Mouse (Mus musculus) forebrain, embryonic 12.5 days (tissue): ENCODE measurements at regions not wholly inside any gene's neighbourhood (a gene's known extent, or its start where the extent isn't known, plus 50 kb on each side); places are given as distances from the start of the nearest gene placed in this dataset.

Experiments used
- ATAC-seq: fragments of 200-750 bp; cut with Nextera tagmentation; 2 replicates; pipeline ENCODE4 v1.8.0; 2017; ENCODE audit warnings: moderate TSS enrichment; ENCODE audit not compliant: low FRiP score
- H3K27ac ChIP-seq: fragments of 300-500 bp; sonication (generic); 2 replicates; pipeline ENCODE4 v1.5.1; 2016; ENCODE audit warnings: mild to moderate bottlenecking
- H3K27me3 ChIP-seq: fragments of 300-500 bp; sonication (generic); 2 replicates; pipeline ENCODE4 v1.6.1; 2016; ENCODE audit warnings: mild to moderate bottlenecking
- H3K36me3 ChIP-seq: fragments of 300-500 bp; sonication (generic); replicated peaks from 2 replicates; pipeline ENCODE4 v1.6.1; 2016; ENCODE audit warnings: mild to moderate bottlenecking
- H3K4me1 ChIP-seq: fragments of 300-500 bp; sonication (generic); 2 replicates; pipeline ENCODE4 v1.6.1; 2016
- H3K4me2 ChIP-seq: fragments of 300-500 bp; sonication (generic); 2 replicates; pipeline ENCODE4 v1.6.1; 2016; ENCODE audit warnings: mild to moderate bottlenecking, moderate library complexity
- H3K4me3 ChIP-seq: fragments of 300-500 bp; sonication (generic); replicated peaks from 2 replicates; pipeline ENCODE4 v1.5.1; 2016; ENCODE audit warnings: mild to moderate bottlenecking
- H3K9ac ChIP-seq: fragments of 300-500 bp; sonication (generic); 2 replicates; pipeline ENCODE4 v1.6.1; 2016; ENCODE audit warnings: mild to moderate bottlenecking
- H3K9me3 ChIP-seq: fragments of 300-500 bp; sonication (generic); 2 replicates; pipeline ENCODE4 v1.6.1; 2016
- WGBS: fragments of 180-500 bp; shearing (Covaris S2); methylation state at CpG from one replicate; pipeline ENCODE4 v1.1.7; 2016; 5-methylcytosine and 5-hydroxymethylcytosine counted together

DNA sequence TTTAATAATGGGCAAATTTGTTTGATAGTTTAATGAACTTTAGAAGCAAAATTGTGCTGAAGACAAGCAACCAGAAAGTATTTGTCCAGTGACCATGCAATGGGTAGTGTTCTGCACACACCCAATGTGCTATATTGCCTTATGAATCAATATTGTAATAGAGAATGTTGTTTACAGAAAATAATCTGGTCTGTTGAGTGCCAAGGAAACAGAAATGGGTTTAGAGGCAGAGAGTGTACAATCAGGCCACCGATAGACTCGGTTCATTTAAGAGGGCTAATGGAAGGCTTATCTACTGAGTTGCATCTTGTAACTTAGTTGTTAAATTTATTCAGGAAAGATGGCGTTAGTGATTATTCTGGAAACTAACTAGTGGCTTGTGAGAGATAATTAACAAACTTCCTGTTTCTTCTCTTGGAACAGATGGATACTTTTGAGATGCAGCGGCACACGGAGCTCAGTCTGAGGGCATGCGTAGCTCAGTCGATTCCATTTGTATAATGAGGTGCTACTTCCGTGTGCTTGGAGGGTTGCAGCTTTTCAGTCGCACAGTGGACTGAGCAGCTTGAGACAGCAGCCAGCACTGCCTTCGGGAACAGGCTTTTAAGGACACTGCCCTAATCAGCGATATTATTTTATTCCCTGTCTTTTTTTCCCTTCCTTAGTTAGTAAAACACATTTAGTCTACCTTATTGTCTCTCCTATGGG is 171.6 kb upstream of the Pkn2 start:
- Histone ChIP-seq H3K4me3 (no peak overlapping the region), H3K27me3 (no peaks in the 10 kb centered on the region), H3K4me2 (no peak overlapping the region), H3K9ac (no peak overlapping the region), H3K36me3 (no peaks in the 10 kb centered on the region), H3K27ac (no peak overlapping the region), H3K9me3 (no peaks in the 10 kb centered on the region), H3K4me1 (no peaks in the 10 kb centered on the region)
- ATAC-seq: no peak; the same call in 1 of the 2 replicates
- 83% methylated on average over 11 of the region's 11 CpGs for WGBS

DNA sequence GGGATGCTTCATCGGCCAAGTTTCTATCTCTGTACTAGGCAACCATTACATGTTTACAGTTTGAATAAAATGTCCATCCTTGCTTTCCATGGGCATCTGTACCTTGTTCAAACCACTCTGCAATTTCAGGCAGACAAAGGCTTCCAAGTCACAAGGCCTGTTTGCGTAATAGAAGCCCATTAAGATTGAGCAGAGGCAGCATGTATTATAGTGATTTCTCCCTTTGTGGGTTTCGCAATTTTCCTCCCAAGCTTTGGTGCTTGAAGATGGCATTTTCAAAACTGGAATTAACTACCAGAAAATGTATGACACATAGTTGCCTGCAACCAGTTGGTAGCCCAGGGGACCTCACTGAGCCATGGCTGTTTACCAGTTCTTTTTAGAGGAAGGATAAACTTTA is 158.9 kb upstream of the Pkn2 start:
- Histone ChIP-seq H3K4me2 (no peak overlapping the region), H3K36me3 (no peaks in the 10 kb centered on the region), H3K27ac (no peak overlapping the region), H3K4me3 (no peak overlapping the region), H3K9ac (no peak overlapping the region), H3K27me3 (no peaks in the 10 kb centered on the region), H3K4me1 (no peaks in the 10 kb centered on the region), H3K9me3 (no peaks in the 10 kb centered on the region)
- 86% methylated on average over 3 of the region's 3 CpGs for WGBS
- ATAC-seq: no peak

DNA sequence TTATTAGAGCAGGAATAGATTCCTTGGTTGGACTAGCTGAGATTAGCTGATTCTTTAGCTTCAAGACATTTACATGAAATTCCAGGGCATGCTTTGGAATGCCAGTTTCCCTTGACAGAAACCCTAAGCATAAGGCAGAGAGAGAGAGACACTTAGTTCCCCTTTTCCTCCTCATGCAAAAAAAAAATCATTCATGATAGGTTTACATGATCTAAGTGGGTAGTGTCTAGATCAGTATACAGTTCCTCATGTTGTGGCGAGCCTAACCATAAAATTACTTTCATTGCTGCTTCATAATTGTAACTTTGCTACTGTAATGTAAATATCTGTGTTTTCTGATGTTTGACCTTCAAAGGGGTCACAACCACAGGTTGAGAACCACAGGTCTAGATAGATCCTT is 154.3 kb upstream of the Pkn2 start:
- Histone ChIP-seq H3K4me3 (no peak overlapping the region), H3K4me2 (no peak overlapping the region), H3K4me1 (no peaks in the 10 kb centered on the region), H3K9ac (no peak overlapping the region), H3K36me3 (no peaks in the 10 kb centered on the region), H3K27me3 (no peaks in the 10 kb centered on the region), H3K9me3 (no peaks in the 10 kb centered on the region), H3K27ac (no peak overlapping the region)
- no peak for ATAC-seq
- 85% methylated on average over 1 of the region's 1 CpGs for WGBS

DNA sequence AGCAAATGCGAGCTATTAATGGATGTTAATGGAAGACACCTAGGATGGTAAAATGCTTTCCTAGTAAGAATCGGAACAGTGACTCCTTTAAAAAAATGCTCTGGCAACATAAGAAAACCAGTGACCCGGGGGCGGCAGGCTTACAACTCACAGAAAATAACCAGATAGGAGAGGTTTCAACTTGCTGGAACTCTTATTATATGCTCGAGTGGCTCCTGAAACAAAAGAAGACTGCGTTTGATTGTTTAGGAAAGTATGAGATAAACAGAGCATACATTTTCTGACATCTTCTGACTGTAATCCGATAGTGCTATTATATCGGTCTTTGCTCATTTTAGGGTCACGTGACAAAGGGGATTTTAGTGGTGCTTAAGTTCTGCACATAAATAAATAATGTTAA is 152.8 kb upstream of the Pkn2 start:
- no peak overlapping the region for H3K27ac ChIP-seq
- H3K4me2 ChIP-seq: no peak overlapping the region
- no peak for ATAC-seq
- no peaks in the 10 kb centered on the region for H3K4me1 ChIP-seq
- no peaks in the 10 kb centered on the region for H3K36me3 ChIP-seq
- no peaks in the 10 kb centered on the region for H3K9me3 ChIP-seq
- no peak overlapping the region for H3K4me3 ChIP-seq
- no peaks in the 10 kb centered on the region for H3K27me3 ChIP-seq
- 73% methylated on average over 9 of the region's 9 CpGs for WGBS
- H3K9ac ChIP-seq: no peak overlapping the region

DNA sequence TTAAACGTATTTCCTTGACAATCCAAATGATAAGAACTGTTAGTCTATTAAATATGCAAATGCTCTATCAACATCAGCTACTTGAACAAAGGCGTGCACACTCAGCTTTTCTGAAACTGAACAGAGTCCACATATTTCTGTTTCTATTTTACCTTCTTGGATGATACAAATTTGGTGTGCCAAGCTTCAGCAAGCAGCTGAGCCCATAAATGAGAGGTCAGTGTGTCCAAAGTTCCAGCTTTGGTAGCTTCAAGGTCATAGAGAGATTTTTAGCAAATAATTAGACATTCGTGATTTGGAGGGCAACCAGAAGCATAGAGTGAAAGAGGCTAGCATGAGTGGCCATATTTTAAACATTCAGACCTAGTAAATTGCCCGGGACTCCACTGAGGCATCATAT is 140.7 kb upstream of the Pkn2 start:
- Histone ChIP-seq H3K36me3 (no peaks in the 10 kb centered on the region), H3K27me3 (no peaks in the 10 kb centered on the region), H3K9ac (no peak overlapping the region), H3K27ac (no peak overlapping the region), H3K4me3 (no peak overlapping the region), H3K4me2 (no peak overlapping the region), H3K9me3 (no peaks in the 10 kb centered on the region), H3K4me1 (0 out of 2 replicates have a peak, but pooled peaks cover 3% of the 10 kb centered on the region)
- 78% methylated on average over 4 of the region's 4 CpGs for WGBS
- ATAC-seq: no peak

DNA sequence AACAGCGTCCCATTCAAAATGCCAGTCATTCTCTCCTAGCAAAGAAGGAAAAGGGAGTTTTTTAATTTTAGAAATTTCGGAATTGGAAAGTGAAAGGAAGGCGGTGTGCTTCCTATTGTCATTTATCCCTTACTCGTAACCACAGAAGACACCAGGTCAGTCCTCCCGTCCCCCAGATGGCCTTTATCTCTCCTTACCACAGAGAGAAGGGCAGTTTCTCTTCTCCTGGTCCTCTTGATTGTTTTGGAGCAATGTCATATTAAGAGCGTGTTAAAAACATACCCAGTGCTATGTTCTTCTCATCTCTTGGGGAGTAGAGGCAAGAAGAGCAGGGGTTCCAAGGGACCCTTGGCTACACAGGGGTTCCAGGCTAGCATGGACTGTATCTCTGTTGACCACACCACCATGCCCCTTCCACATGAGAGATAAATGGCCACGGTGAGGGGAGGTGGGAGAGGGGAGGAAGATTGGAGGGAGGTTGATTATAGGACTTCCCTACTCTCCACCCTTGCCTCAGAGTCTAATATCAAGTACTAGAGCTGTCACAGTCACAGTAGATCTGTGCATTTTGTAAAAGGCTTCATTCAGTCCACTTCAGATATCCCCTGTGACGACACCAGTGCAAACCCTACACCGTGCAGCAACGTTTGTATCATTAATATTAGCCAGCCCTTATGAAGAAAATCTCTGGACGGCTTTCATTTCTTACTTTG is 139.5 kb upstream of the Pkn2 start:
- no peak overlapping the region for H3K4me2 ChIP-seq
- 0 out of 2 replicates have a peak, but pooled peaks cover 3% of the 10 kb centered on the region for H3K4me1 ChIP-seq
- H3K9me3 ChIP-seq: no peaks in the 10 kb centered on the region
- ATAC-seq: no peak
- no peak overlapping the region for H3K4me3 ChIP-seq
- no peaks in the 10 kb centered on the region for H3K36me3 ChIP-seq
- no peak overlapping the region for H3K9ac ChIP-seq
- H3K27me3 ChIP-seq: no peaks in the 10 kb centered on the region
- no peak overlapping the region for H3K27ac ChIP-seq
- 89% methylated on average over 11 of the region's 11 CpGs for WGBS

DNA sequence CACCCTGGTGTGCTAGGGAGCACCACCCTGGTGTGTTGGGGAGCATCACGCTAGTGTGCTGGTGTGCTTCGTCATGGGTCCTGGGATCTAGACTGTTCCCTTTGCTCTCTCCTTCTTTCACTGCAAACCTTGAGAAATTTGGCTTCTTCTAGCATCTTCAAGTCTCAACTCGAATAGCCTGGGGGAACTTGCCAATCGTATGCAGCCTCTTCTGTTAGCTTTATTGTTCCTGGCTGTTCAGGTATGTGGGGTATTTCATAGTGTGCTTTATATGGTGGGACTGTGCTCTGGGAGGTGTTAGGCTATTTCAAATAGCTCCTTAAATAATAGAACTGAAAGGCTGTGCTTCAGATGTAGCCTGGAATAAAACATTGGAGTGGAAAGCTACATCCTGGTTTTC is 135.7 kb upstream of the Pkn2 start:
- WGBS: 82% methylated on average over 4 of the region's 4 CpGs
- Histone ChIP-seq H3K27me3 (no peaks in the 10 kb centered on the region), H3K4me3 (no peak overlapping the region), H3K27ac (no peak overlapping the region), H3K4me1 (0 out of 2 replicates have a peak, but pooled peaks cover 3% of the 10 kb centered on the region), H3K9me3 (no peaks in the 10 kb centered on the region), H3K36me3 (no peaks in the 10 kb centered on the region), H3K4me2 (no peak overlapping the region), H3K9ac (no peak overlapping the region)
- no peak for ATAC-seq

DNA sequence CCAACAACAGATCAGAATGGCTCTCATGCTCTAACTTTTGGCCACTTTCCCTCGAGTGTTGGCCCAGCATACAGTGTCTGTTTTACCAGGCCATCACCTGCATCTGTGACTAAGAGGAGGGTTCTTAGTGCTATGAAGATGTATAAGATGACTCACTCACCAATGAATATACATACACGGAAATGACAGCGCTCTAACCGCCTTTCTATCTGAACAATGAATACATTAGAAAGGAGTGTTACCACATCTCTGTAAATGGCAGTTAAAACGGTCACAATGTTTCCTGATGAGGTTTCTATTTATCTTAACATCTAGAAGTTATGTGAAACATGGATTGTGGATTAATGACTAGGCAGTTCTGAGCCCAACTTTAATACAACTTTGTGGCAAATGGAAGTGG is 135.0 kb upstream of the Pkn2 start:
- no peak overlapping the region for H3K27ac ChIP-seq
- 90% methylated on average over 5 of the region's 5 CpGs for WGBS
- no peak overlapping the region for H3K4me2 ChIP-seq
- H3K9me3 ChIP-seq: no peaks in the 10 kb centered on the region
- no peak overlapping the region for H3K9ac ChIP-seq
- no peaks in the 10 kb centered on the region for H3K36me3 ChIP-seq
- no peak for ATAC-seq
- 0 out of 2 replicates have a peak, but pooled peaks cover under 1% of the 10 kb centered on the region for H3K4me1 ChIP-seq
- no peak overlapping the region for H3K4me3 ChIP-seq
- no peaks in the 10 kb centered on the region for H3K27me3 ChIP-seq

DNA sequence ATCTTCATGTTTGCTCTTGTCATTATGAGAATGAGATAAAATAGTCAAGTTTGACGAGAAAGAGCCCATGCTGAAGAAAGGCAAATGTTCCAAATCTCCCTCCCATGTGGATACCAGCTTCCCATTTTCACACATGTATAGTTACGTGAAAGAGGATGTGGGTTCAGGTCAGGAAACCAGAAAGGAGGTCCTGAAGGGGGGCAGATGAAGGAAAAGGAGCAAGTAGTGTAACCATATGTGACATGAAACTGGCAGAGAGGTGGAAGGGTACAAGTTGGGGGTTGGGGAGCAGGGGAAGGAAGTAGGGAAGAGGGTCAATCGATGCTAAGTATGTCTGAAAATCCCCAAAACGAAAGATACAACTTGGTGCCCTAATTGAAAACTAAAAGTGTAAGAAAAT is 132.6 kb upstream of the Pkn2 start:
- Histone ChIP-seq H3K4me2 (no peak overlapping the region), H3K9ac (no peak overlapping the region), H3K27me3 (no peaks in the 10 kb centered on the region), H3K4me1 (no peaks in the 10 kb centered on the region), H3K27ac (no peak overlapping the region), H3K4me3 (no peak overlapping the region), H3K9me3 (no peaks in the 10 kb centered on the region), H3K36me3 (no peaks in the 10 kb centered on the region)
- ATAC-seq: no peak
- 85% methylated on average over 4 of the region's 4 CpGs for WGBS

DNA sequence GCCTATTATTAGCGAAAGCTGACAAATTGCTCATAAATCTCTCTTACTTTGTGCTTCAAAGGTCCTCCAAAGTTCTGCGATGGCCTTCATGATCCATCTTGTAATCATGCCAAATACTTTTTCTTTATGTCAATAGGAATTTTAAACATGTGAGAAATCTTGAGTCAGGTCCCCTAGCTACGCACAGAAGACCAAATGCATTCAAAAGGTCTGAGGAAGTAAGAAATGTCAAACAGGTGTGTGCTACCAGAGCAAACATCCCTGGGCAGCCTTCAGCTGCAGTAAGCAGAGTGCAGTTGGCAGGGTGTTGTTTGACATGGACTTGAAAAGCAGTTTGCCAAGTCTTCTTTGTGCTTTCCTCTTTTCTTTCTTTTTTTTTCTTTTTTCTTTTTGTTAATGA is 125.2 kb upstream of the Pkn2 start:
- no peak overlapping the region for H3K9ac ChIP-seq
- H3K4me1 ChIP-seq: no peaks in the 10 kb centered on the region
- no peaks in the 10 kb centered on the region for H3K9me3 ChIP-seq
- H3K27me3 ChIP-seq: no peaks in the 10 kb centered on the region
- no peak overlapping the region for H3K4me2 ChIP-seq
- no peaks in the 10 kb centered on the region for H3K36me3 ChIP-seq
- WGBS: 92% methylated on average over 3 of the region's 3 CpGs
- ATAC-seq: no peak
- no peak overlapping the region for H3K27ac ChIP-seq
- no peak overlapping the region for H3K4me3 ChIP-seq

DNA sequence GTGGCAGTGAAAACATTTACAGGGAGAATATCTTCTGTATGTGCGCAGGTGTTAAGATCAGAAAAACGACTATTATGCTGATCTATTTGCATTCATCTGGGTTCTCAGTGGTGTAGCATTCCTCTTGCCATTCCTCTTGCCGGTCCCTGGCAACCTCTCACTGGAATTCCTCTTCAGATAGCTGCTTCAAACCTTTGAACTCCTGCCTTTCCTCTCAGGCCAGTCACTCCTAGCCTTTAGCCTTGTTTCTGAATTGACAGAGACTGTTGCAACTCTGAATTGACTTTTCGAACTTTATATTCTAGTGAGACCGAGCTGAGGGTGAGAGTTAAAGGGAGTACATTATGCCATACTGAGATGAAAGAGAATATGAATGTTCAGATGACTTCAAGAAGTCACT is 120.1 kb upstream of the Pkn2 start:
- no peak overlapping the region for H3K27ac ChIP-seq
- 74% methylated on average over 5 of the region's 5 CpGs for WGBS

DNA sequence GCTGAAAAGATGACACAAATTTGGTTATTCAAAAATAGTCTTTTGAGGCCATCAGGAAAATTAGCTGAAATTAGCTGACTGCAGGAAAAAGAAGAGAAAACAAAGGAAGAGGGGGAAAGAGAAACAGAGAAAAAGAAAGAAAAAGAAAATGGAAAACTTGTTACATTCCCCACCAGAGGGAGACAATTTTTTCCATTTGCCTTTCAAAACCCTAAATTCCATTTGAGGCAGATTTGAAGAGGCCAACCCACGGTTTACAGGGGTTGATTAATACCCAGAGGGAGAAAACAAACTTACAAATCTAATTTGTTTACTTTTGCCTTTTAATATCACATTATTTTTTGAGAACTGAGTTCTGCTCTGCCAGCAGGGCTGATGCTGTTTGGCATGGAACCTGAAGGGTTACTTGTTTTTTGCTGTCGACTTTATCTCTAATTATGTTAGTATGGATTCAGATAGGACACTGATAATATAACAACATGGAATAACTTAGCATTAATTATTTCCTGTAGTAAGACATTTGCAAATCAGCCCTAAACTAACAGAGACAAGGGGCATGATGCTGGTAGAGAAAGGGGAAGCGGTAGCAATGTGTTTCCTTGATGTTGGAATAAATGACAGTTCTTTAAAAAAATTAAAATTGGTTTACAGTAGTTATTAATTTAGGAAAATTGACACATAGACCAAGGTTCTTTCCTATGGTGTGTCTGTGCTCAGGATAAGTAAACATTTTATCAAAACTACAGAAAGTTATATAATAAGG is 114.4 kb upstream of the Pkn2 start:
- ATAC-seq: no peak
- H3K27me3 ChIP-seq: no peaks in the 10 kb centered on the region
- no peaks in the 10 kb centered on the region for H3K36me3 ChIP-seq
- H3K9me3 ChIP-seq: no peaks in the 10 kb centered on the region
- H3K27ac ChIP-seq: no peak overlapping the region
- WGBS: 58% methylated on average over 3 of the region's 3 CpGs
- H3K9ac ChIP-seq: no peak overlapping the region
- no peak overlapping the region for H3K4me2 ChIP-seq
- no peaks in the 10 kb centered on the region for H3K4me1 ChIP-seq
- no peak overlapping the region for H3K4me3 ChIP-seq

More for the DNA sequence above, 120.1 kb upstream of the Pkn2 start:
- no peak overlapping the region for H3K4me2 ChIP-seq
- no peaks in the 10 kb centered on the region for H3K27me3 ChIP-seq
- no peaks in the 10 kb centered on the region for H3K36me3 ChIP-seq
- H3K4me1 ChIP-seq: no peaks in the 10 kb centered on the region
- H3K9me3 ChIP-seq: no peaks in the 10 kb centered on the region
- no peak overlapping the region for H3K4me3 ChIP-seq
- ATAC-seq: no peak
- no peak overlapping the region for H3K9ac ChIP-seq
